Mouse (Mus musculus): ENCODE data around the gene Scgb1b29.
"Not testable (repeated sequence)": the region's sequence is repeated elsewhere in the genome, so short reads cannot be mapped to it uniquely, and the experiment has no call there.

Gene Scgb1b29

DNA sequence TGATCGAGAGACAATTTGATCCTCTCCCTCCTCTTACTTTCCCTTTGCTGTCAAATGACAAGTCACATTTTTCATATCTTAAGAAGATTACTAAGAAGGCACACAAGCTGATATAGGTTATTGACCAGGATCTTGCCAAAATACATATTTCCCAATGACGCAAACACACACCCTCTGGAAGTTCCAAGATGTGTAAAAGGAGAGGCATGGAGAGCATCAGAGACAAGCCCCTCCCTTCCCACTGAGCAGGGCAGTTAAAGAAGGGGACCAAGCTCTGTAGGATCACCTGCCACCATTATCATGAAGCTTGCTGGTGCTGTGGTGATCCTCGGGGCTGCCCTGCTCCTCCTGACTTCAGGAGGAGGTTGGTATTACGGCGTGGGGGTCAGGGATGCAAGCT lies at the start of gene Scgb1b29:
Gene Scgb1b29, plus strand, starts transcription at position 301 of the 400 bp plus-strand sequence.
- DNase-seq (ENCODE audit: low spot score in 2 of 2) = not testable (repeated sequence)

DNA sequence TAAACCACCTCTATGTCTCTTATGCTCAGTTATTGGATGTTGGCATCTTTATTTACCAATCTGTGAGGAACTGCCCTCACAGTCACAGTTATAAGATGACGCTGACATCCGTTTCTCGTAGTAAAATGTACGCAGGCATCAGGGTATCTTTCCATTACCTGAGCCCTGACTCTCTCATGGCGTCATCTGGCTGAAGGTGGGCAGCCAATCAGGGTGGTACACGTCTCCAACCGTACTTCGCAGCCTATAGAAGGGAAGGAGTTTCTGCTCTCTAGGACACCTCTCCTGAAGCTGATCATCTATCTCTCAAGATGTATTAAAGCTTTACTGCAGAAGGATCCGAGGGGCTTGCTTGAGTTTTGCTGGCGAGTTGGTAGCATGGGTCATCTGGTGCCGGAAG lies 12.7 kb upstream of the Scgb1b29 start:
- DNase-seq (ENCODE audit: low spot score in 2 of 2) = not testable (repeated sequence)

All from right cerebral cortex, adult 2 months (tissue).